Mouse (Mus musculus) heart, postnatal 0 days (tissue): ENCODE results near the gene Tmtc1.

ENCODE experiments used
- CTCF ChIP-seq: IDR thresholded peaks from 2 replicates; pipeline ENCODE4 v1.5.1; 2016; ENCODE audit warnings: antibody characterized with exemption, control low read depth, low read depth
- EP300 ChIP-seq: IDR thresholded peaks from 2 replicates; pipeline ENCODE4 v1.6.1; 2016; ENCODE audit warnings: antibody characterized with exemption, low read depth

DNA sequence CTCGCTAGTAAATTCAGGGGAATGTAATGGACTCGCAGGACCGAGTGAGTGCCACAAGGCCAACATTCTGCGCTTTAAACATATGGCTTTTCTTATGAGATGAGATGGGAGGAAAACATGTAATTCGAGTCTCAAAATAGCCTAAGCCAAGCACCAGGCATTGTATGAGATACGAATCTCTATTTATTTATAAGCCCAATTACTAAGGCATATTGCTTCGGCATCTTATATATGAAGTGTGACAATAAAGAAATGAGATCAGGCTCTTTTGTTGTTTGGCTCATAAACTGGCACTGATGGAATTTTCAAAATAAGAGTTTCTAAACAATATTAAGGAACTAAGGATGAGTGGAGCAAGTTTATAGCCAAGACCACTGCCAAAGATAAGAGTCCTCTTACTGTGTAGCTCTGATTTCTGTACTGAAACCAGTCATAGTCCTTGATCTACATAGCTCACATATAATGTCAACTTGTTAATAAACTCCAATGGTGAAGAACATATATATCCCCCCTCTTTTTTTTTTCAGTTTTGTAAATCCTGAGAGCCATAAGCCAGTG, 84.8 kb downstream of the Tmtc1 start:
- TF ChIP-seq CTCF: no peak
- no peak for TF ChIP-seq EP300
